Mouse (Mus musculus) kidney, adult 2 months (tissue): ENCODE results near the gene Slc22a23.

Experiments
- CTCF ChIP-seq: fragments of 200-500 bp; conservative IDR thresholded peaks from 2 replicates; pipeline ENCODE4 v1.5.1; 2011; ENCODE audit warnings: low read depth, mild to moderate bottlenecking, control low read depth, low read length, moderate library complexity, mixed read lengths; ENCODE audit not compliant: insufficient read depth, insufficient read length
- POLR2A ChIP-seq: fragments of 200-500 bp; IDR thresholded peaks from one replicate; pipeline ENCODE4 v1.6.1; 2011; ENCODE audit warnings: low read depth, low read length, control low read depth

- TF ChIP-seq CTCF (no peak), POLR2A (no peak)
Observed at GRCm38 (mm10) chr13:34258765-34259164, 86.2 kb downstream of the Slc22a23 start.
